Mouse (Mus musculus): Measurements from ENCODE around the gene Mblac1. TPM values are rescaled to one million over a fixed set of nuclear protein-coding genes. Genes with fewer than 3 reads are reported as not detected.

Mblac1 gene
- total RNA-seq (2012; rRNA removed), result 2.5 and 3.1 TPM in 2 replicates

- Histone ChIP-seq H3K9ac (ENCODE audit: insufficient read depth, low read depth, low read length, poor library complexity, severe bottlenecking) (peak within 1 kb of the TSS; percentile 75), H3K9me3 (ENCODE audit: control insufficient read depth, insufficient read depth, low read depth, low read length) (no peaks in the 10 kb centered on the region), H3K27ac (ENCODE audit: insufficient read depth, low read depth, low read length, poor library complexity, severe bottlenecking) (no peak within 1 kb of the TSS), H3K4me1 (ENCODE audit: control insufficient read depth in 2 of 2, insufficient read depth in 2 of 2, low read length in 2 of 2, poor library complexity in 1 of 2) (no peaks in the 10 kb centered on the region), H3K36me3 (ENCODE audit: control insufficient read depth, insufficient read depth, low read length, poor library complexity, severe bottlenecking) (peaks cover 5% of the 10 kb centered on the region; the same call in 1 of the 2 replicates), H3K4me3 (ENCODE audit: insufficient read depth in 1 of 2, low read depth in 1 of 2, low read length in 2 of 2, poor library complexity in 1 of 2, severe bottlenecking in 1 of 2) (peak within 1 kb of the TSS; percentile 61 to 73)
- TF ChIP-seq MAFK (IDR thresholded peaks at IDR 0.05; ENCODE audit: insufficient read depth, low read depth, low read length) (no peak), CHD2 (IDR thresholded peaks at IDR 0.05; ENCODE audit: low read depth, low read length) (no peak), ZC3H11A (IDR thresholded peaks at IDR 0.05; ENCODE audit: borderline replicate concordance, low read depth, low read length) (no peak)
- in situ Hi-C loops (cut with MboI; ENCODE audit: low sequenced_read_pairs in 2 of 2, unreplicated experiment in 2 of 2), result no loop called here
- peak; percentile 88 for DNase-seq (ENCODE audit: low read depth, low spot score)
Observed at GRCm38 (mm10) chr5:138193771-138194727, at the start of gene Mblac1. Gene Mblac1 (plus strand): TSS chr5:138194314.

- in situ Hi-C loops (cut with MboI; ENCODE audit: low sequenced_read_pairs in 2 of 2, unreplicated experiment in 2 of 2), result no loop called here
- Histone ChIP-seq H3K36me3 (ENCODE audit: control insufficient read depth, insufficient read depth, low read length, poor library complexity, severe bottlenecking) (peaks cover 5% of the 10 kb centered on the region; the same call in 1 of the 2 replicates), H3K27ac (ENCODE audit: insufficient read depth, low read depth, low read length, poor library complexity, severe bottlenecking) (no peak overlapping the region), H3K4me3 (ENCODE audit: insufficient read depth in 1 of 2, low read depth in 1 of 2, low read length in 2 of 2, poor library complexity in 1 of 2, severe bottlenecking in 1 of 2) (peak overlapping the region in 1 of 2 experiments; percentile 98; a peak in 1 of 4 replicates), H3K9ac (ENCODE audit: insufficient read depth, low read depth, low read length, poor library complexity, severe bottlenecking) (no peak overlapping the region; the same call in 1 of the 2 replicates), H3K4me1 (ENCODE audit: control insufficient read depth in 2 of 2, insufficient read depth in 2 of 2, low read length in 2 of 2, poor library complexity in 1 of 2) (peaks cover 0 to 2% of the 10 kb centered on the region in 2 experiments; a peak in 1 of 4 replicates), H3K9me3 (ENCODE audit: control insufficient read depth, insufficient read depth, low read depth, low read length) (no peaks in the 10 kb centered on the region)
- DNase-seq (ENCODE audit: low read depth, low spot score), result no peak
- no peak for TF ChIP-seq CHD2 (IDR thresholded peaks at IDR 0.05; ENCODE audit: low read depth, low read length)
- TF ChIP-seq MAFK (IDR thresholded peaks at IDR 0.05; ENCODE audit: insufficient read depth, low read depth, low read length), result no peak
- no peak for TF ChIP-seq ZC3H11A (IDR thresholded peaks at IDR 0.05; ENCODE audit: borderline replicate concordance, low read depth, low read length)
- no peak for TF ChIP-seq ZNF384 (IDR thresholded peaks at IDR 0.05; ENCODE audit: low read depth, low read length)
- TF ChIP-seq HCFC1 (IDR thresholded peaks at IDR 0.05; ENCODE audit: borderline replicate concordance, insufficient read depth, low read length), result no peak
Observed at GRCm38 (mm10) chr5:138154390-138154789, 39.7 kb upstream of the Mblac1 start.

GRCm38 (mm10) chr5:138155443-138155976 lies 38.6 kb upstream of the Mblac1 start, which contains the start of gene Zfp113:
Gene Zfp113 (minus strand): TSS chr5:138155744.
- in situ Hi-C loops (cut with MboI; ENCODE audit: low sequenced_read_pairs in 2 of 2, unreplicated experiment in 2 of 2), result no loop called here
- peak; percentile 95 for DNase-seq (ENCODE audit: low read depth, low spot score)

GRCm38 (mm10) chr5:138160224-138160762 lies 33.8 kb upstream of the Mblac1 start:
- in situ Hi-C loops (cut with MboI; ENCODE audit: low sequenced_read_pairs in 2 of 2, unreplicated experiment in 2 of 2), result loop anchor here in 1 of 2 experiments (10.0 kb wide), 1 partner anchor 375 kb away; the partner anchor contains the start of genes Mepce and Zcwpw1
- Histone ChIP-seq H3K9me3 (ENCODE audit: control insufficient read depth, insufficient read depth, low read depth, low read length) (no peaks in the 10 kb centered on the region), H3K9ac (ENCODE audit: insufficient read depth, low read depth, low read length, poor library complexity, severe bottlenecking) (no peak overlapping the region; the same call in 1 of the 2 replicates), H3K36me3 (ENCODE audit: control insufficient read depth, insufficient read depth, low read length, poor library complexity, severe bottlenecking) (peaks cover 27% of the 10 kb centered on the region), H3K4me3 (ENCODE audit: insufficient read depth in 1 of 2, low read depth in 1 of 2, low read length in 2 of 2, poor library complexity in 1 of 2, severe bottlenecking in 1 of 2) (peak overlapping the region; percentile 37 to 87; a peak in 2 of 4 replicates), H3K27ac (ENCODE audit: insufficient read depth, low read depth, low read length, poor library complexity, severe bottlenecking) (peak overlapping the region; percentile 34; the same call in 1 of the 2 replicates), H3K4me1 (ENCODE audit: control insufficient read depth in 2 of 2, insufficient read depth in 2 of 2, low read length in 2 of 2, poor library complexity in 1 of 2) (peaks cover 0 to 8% of the 10 kb centered on the region in 2 experiments; a peak in 1 of 4 replicates)
- TF ChIP-seq CHD2 (IDR thresholded peaks at IDR 0.05; ENCODE audit: low read depth, low read length) (no peak; the same call in 1 of the 2 replicates), ZNF384 (IDR thresholded peaks at IDR 0.05; ENCODE audit: low read depth, low read length) (peak; percentile 82; the same call in 1 of the 2 replicates), HCFC1 (IDR thresholded peaks at IDR 0.05; ENCODE audit: borderline replicate concordance, insufficient read depth, low read length) (no peak), ZC3H11A (IDR thresholded peaks at IDR 0.05; ENCODE audit: borderline replicate concordance, low read depth, low read length) (no peak)
- no peak for DNase-seq (ENCODE audit: low read depth, low spot score)

More at GRCm38 (mm10) chr5:138155443-138155976, 38.6 kb upstream of the Mblac1 start, which contains the start of gene Zfp113:
- TF ChIP-seq CHD2 (IDR thresholded peaks at IDR 0.05; ENCODE audit: low read depth, low read length), result 0 out of 2 replicates have a peak, but pooled peaks have one; percentile 12
- 0 out of 2 replicates have a peak, but pooled peaks have one; percentile 15 for TF ChIP-seq MAFK (IDR thresholded peaks at IDR 0.05; ENCODE audit: insufficient read depth, low read depth, low read length)
- TF ChIP-seq HCFC1 (IDR thresholded peaks at IDR 0.05; ENCODE audit: borderline replicate concordance, insufficient read depth, low read length), result peak; percentile 76
- TF ChIP-seq ZNF384 (IDR thresholded peaks at IDR 0.05; ENCODE audit: low read depth, low read length), result no peak
- no peak for TF ChIP-seq ZC3H11A (IDR thresholded peaks at IDR 0.05; ENCODE audit: borderline replicate concordance, low read depth, low read length)
- peaks cover 2% of the 10 kb centered on the region; the same call in 1 of the 2 replicates for H3K36me3 ChIP-seq (ENCODE audit: control insufficient read depth, insufficient read depth, low read length, poor library complexity, severe bottlenecking)
- H3K4me3 ChIP-seq (ENCODE audit: insufficient read depth in 1 of 2, low read depth in 1 of 2, low read length in 2 of 2, poor library complexity in 1 of 2, severe bottlenecking in 1 of 2), result peak within 1 kb of the TSS; percentile 89 to 98
- H3K9ac ChIP-seq (ENCODE audit: insufficient read depth, low read depth, low read length, poor library complexity, severe bottlenecking), result peak within 1 kb of the TSS; percentile 78
- H3K27ac ChIP-seq (ENCODE audit: insufficient read depth, low read depth, low read length, poor library complexity, severe bottlenecking), result no peak within 1 kb of the TSS
- H3K4me1 ChIP-seq (ENCODE audit: control insufficient read depth in 2 of 2, insufficient read depth in 2 of 2, low read length in 2 of 2, poor library complexity in 1 of 2), result peaks cover 0 to 2% of the 10 kb centered on the region in 2 experiments; a peak in 1 of 4 replicates
- H3K9me3 ChIP-seq (ENCODE audit: control insufficient read depth, insufficient read depth, low read depth, low read length), result no peaks in the 10 kb centered on the region

All from ES-E14 (cell line).